Mouse (Mus musculus): ENCODE data around the gene Olfr715b.
"Not testable (repeated sequence)": the region's sequence is repeated elsewhere in the genome, so short reads cannot be mapped to it uniquely, and the experiment has no call there.

Olfr715b gene

DNA sequence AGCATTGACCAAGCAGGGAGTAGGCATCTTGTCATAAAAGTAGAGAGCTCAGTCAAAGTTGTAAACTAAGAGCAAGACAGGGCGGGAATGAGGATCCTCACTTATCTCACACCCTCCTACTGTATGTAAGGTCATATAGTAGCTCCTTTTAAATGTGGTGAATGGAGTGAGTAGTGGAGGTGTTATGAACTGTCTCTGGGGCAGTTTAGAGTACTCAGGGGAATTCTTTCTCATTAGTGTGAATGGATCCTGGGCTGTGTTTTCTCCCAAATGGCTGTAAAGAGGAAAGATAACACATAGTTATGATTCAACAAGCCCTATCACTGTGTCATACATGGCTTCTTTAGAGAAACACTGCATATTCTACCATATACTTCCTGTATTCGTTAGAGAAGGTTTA is at the start of gene Olfr715b:
Gene Olfr715b (minus strand): TSS at position 101 of the 400 bp plus-strand sequence.
- DNase-seq = not testable (repeated sequence)

DNA sequence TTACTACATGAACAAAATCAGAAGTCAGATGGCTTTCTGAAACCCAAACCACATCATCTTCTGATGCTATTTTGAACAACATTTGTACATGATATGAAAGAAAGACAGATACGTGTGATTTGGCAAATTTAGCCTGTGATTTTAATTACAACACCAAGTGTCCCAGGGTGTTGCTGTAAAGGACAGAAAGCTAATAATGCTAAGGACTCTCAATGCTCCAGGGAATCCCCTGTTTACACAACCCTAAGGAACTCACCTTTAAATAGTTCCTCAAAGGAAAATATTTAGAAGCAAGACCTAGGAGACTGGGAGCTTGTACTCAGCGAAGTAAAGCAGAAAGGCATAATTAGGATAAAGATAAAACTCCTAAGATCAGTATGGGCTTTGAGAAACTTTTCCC is 27.9 kb upstream of the Olfr715b start, which contains the start of gene Olfr716:
Gene Olfr716 (plus strand): TSS at position 301 of the 400 bp plus-strand sequence.
- not testable (repeated sequence) for DNase-seq

DNA sequence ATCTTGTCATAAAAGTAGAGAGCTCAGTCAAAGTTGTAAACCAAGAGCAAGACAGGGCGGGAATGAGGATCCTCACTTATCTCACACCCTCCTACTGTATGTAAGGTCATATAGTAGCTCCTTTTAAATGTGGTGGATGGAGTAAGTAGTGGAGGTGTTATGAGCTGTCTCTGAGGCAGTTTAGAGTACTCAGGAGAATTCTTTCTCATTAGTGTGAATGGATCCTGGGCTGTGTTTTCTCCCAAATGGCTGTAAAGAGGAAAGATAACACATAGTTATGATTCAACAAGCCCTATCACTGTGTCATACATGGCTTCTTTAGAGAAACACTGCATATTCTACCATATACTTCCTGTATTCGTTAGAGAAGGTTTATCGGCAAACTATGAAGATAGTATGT is 20.8 kb upstream of the Olfr715b start, which contains the start of gene Olfr715:
Gene Olfr715 (minus strand): TSS at position 101 of the 400 bp plus-strand sequence.
- DNase-seq = not testable (repeated sequence)

DNA sequence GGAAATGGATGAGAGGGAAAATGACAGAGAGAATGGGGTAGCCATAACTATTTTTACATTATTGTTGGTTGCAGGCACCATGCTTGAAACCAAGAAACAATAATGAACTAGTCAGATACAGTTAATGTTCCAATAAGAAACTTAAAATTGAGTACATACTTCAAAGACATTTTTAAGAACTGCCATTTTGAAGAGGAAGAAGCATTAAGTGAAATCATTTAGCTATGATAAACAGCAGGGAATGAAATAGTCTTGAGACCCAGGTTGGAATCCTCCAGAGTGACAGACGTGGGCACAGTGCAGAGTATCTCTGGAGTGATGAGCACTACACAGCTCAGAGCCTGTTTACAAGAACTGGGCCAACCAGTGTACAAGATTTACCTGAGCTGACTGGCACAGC is 17.2 kb downstream of the Olfr715b start, which contains the start of gene Olfr17:
Gene Olfr17 (plus strand): TSS at position 301 of the 400 bp plus-strand sequence.
- no peak for DNase-seq

DNA sequence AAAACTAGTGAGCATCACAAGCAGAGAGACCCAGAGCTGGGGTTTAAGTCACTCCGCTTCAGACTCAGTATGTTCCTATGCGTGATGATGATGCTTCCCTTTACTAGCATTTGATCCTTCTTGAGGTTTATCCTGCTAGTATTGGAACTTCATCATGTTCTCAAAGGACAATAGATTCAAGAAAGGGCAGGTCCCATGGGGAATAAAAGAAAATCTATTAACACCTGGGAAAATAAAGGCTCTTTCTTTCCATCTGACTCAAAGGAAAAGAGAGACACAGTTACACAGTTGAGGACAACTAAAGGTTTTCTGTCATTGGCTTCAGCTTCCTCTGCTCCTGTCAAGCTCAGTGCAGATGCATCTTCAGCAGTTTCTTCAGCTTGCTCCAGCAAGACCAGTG is 39.5 kb downstream of the Olfr715b start, which contains the start of gene Olfr714:
Gene Olfr714 (plus strand): TSS at position 301 of the 400 bp plus-strand sequence.
- no peak for DNase-seq
